Mouse (Mus musculus) mouse embryonic stem cell (cell line): ENCODE results near the gene Parl.

ENCODE experiments used
- in situ Hi-C, 2 experiments: fragments of 300-500 bp; cut with MboI; formaldehyde crosslinking; loops; 1 replicate in 1 of 2; 3 replicates in 1 of 2; pipeline ENCODE4 v1.14.3; 2019 to 2020; ENCODE audit warnings: low sequenced_read_pairs in 2 of 2, low pct_unique_long_range_greater_than_20kb in 1 of 2, mixed read lengths in 1 of 2; ENCODE audit not compliant: unreplicated experiment in 1 of 2

The Parl gene

GRCm38 (mm10) chr16:20301770-20302649 lies at the start of gene Parl:
TSS of gene Parl (minus strand) at chr16:20302387.
- in situ Hi-C loops, result no loop called here

DNA sequence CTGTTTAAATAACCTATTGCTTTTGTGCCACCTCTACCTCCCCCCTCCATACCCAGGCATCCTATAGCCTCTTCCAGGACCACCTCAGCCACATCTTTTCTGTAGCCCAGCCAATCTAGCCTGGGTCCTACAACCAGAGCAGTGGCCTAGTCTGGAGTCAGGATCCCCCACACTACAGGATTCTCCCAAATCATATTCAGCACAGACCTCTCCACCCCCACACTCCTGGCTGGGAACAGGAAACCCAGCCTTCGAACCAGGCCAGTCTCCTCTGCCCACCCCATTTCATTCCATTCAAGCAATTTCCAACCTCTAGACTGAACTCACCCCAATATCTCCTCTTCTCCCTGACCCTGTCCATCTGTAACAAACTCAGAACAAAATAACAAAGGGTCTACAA lies 43.3 kb upstream of the Parl start:
- in situ Hi-C loops, result no loop called here

DNA sequence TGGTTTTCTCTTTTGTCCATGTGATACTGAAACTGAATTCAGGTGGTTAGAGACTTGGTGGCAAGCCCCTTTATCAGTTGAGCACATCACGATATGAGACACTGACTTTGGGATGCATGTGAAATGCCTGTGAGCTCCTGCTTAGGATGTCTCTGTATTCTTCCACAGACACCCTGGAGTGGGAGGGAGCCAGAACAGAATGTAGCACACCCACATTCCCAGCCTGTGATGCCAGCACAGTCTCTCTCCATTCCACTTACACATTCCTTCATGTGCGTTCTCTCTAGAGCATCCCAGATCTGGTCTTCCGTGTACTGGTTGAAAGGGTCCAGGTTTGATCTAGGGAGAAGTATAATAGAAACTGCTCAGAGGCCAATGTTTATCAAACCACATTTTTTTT lies 36.4 kb upstream of the Parl start:
- in situ Hi-C loops, result no loop called here

DNA sequence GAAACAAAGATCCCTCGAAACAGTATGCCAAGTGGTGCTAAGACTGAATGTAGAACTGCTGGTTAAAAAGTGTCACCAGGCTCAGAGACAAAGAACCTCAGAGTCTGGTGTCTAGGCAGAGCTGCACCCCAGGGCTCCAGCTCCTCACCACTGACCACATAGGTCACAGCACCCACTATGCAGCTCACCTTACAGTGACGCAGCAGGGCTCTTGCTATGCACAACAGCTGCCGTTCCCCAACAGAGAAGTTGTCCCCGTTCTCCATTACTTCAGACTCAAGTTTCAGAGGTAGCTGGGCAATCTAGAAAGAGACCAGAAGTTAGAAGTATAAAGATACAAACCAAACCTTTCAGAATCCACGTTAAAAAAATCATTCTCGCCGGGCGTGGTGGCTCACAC lies 32.7 kb upstream of the Parl start:
- in situ Hi-C loops, result no loop called here

GRCm38 (mm10) chr16:20328306-20328705 lies 26.1 kb upstream of the Parl start:
- in situ Hi-C loops, result no loop called here

DNA sequence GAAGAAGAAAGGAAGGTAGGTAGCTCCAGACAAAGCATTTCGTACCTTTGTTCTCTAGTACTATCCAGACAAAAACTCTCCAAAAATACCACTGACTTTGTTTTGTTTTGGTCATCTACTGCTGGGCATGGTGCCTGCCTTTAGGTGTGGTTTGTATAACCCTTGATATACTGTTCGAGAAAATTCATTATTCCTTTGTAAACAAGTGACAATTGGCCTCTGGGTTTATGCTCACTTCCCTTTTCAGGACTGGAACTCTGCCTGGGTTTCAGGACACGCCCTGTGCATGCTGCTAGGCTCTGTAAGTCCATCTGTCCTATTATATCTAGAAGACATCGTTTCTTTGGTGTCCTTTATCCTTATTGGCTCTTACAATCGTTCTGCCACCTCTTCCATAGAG lies 23.1 kb upstream of the Parl start, which contains the start of gene Cyp2ab1:
Cyp2ab1 (minus strand) TSS at position 119 of the 400 bp plus-strand sequence.
- in situ Hi-C loops, result no loop called here

DNA sequence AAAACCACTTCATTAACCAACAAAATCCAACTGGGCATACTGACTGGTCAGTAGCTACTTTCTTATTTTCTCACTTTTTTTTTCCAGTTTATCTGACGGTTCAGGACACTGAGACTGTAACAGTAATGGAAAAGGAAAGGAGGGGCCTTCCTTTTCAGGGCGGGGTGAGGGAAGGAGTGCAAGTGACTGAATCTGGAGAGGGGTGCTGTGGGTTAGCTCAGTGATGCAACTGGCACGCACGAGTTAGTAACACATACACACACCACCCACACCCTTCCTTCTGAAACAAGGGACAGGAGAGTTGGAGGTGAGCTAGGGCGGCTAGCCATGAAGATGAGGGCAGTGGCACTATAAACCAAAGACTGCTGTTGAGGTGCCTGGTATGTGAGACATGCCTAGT lies 21.7 kb upstream of the Parl start:
- in situ Hi-C loops, result no loop called here

DNA sequence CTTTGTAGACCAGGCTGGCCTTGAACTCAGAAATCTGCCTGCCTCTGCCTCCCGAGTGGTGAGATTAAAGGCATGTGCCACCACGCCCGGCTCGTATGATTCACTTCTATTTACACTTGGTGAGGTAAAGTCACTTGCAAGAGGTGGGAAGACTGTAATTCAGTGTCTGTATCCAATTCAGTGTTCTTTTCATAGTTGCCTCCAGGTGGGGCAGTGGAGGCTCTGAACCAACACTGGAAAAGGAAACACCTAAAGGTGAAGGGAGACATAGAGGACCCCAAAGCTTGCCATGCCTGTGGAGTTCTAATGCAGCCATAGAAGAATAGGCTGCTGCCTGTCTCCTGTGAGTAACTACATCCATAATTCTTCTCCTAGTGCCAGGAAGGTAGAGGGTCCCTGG lies 20.1 kb upstream of the Parl start:
- in situ Hi-C loops, result no loop called here

GRCm38 (mm10) chr16:20316770-20317169 lies 14.6 kb upstream of the Parl start:
- in situ Hi-C loops, result no loop called here

DNA sequence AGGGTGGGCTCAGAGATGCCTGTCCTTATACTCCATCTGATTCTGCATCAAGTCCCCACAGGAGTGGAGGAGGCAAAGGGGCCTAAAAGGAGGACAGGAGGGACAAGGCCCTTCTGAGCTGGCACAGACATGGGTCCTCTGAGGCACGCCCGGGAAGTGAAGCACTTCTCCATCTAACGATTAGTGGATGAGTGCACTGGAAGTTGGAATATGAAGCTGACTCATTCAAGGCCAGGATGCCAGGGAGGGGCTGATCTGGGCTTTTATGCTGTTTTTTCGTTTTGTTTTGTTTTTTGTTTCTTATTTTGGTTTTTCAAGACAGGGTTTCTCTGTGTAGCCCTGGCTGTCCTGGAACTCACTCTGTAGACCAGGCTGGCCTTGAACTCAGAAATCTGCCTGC lies 13.1 kb upstream of the Parl start:
- in situ Hi-C loops, result no loop called here

- in situ Hi-C loops, result no loop called here
Measured at GRCm38 (mm10) chr16:20312272-20312671, 10.1 kb upstream of the Parl start.

- in situ Hi-C loops, result no loop called here
Measured at GRCm38 (mm10) chr16:20300076-20300475, 2.1 kb downstream of the Parl start.

GRCm38 (mm10) chr16:20280238-20280637 lies 21.9 kb downstream of the Parl start:
- in situ Hi-C loops, result no loop called here

GRCm38 (mm10) chr16:20279395-20279794 lies 22.8 kb downstream of the Parl start:
- in situ Hi-C loops, result no loop called here

DNA sequence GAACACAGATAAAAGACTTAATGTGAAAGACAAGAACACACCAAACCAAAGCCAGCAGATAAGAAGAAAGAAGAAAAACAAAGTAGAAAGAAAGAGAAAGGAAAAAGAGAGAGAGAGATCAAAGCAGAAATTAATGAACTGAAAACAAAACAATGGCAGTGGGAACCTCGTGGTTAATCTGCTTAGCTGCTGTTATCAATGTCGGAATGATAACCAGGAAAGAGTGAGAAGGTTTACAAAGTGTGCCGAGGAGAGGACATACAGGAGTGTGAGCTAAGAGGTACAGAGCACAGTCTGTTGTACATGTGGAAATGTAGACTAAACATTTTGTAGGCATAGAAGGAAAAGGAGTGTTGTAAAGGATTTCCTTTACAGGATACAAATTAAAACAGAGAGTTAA lies 29.2 kb downstream of the Parl start:
- in situ Hi-C loops, result no loop called here

- in situ Hi-C loops, result no loop called here
Measured at GRCm38 (mm10) chr16:20271339-20271738, 30.8 kb downstream of the Parl start.

- in situ Hi-C loops, result no loop called here
Measured at GRCm38 (mm10) chr16:20265089-20265488, 37.1 kb downstream of the Parl start.

GRCm38 (mm10) chr16:20257926-20258325 lies 44.3 kb downstream of the Parl start:
- in situ Hi-C loops, result no loop called here

- in situ Hi-C loops, result no loop called here
Measured at GRCm38 (mm10) chr16:20248442-20249174, 53.6 kb downstream of the Parl start.

DNA sequence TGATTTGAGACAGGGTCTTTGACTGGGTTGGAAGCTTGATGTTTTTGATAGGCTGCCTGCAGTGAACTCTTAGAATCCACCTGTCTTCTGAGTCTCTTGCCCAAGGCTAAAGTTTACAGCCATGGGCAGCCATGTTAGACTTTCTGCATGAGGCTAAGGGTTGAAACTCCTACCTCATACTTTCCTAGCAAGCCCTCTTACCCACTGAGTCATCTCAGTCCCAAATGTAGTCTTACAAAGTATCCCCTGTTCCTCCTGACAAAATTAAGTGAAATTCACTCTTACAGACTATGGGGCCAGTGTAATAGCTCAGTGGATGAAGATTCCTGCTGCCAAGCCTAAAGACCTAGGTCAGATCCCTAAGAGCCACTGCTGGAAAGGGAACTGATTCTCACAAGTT lies 55.1 kb downstream of the Parl start:
- in situ Hi-C loops, result no loop called here
